Mouse (Mus musculus): ENCODE results near the gene Wnt4. TPM values are rescaled to one million over a fixed set of nuclear protein-coding genes. Genes with fewer than 3 reads are reported as not detected.

Wnt4 gene
- total RNA-seq, 2 experiments from 2014 or later, result 39.5 to 53.0 TPM

- DNase-seq, result no peak
These were observed 1.1 kb downstream of the Wnt4 start for GRCm38 (mm10) chr4:137278144-137279040.

DNA sequence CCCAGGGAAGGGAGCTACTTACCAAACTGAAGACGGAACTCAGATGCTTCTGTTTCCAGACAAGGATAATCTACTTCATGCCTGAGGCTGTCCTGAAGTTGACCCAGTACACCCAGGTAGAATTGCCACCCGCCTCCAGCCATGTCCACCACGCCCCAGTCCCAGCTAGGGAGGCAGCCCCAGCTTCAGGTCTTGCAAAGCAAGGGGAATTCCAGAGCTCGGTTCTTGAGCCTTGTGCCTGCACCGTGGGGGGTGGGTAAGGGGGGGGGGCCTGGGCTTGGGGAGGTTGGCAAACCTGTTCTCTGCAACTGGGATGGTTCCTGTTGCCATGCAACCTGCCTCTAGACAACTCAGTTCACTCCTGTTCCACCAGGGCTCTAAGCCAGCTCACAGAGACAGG, 2.1 kb downstream of the Wnt4 start:
- DNase-seq, result no peak

GRCm38 (mm10) chr4:137281273-137281672, 4.0 kb downstream of the Wnt4 start:
- DNase-seq, result no peak

GRCm38 (mm10) chr4:137282122-137282521, 4.8 kb downstream of the Wnt4 start:
- DNase-seq, result no peak

DNA sequence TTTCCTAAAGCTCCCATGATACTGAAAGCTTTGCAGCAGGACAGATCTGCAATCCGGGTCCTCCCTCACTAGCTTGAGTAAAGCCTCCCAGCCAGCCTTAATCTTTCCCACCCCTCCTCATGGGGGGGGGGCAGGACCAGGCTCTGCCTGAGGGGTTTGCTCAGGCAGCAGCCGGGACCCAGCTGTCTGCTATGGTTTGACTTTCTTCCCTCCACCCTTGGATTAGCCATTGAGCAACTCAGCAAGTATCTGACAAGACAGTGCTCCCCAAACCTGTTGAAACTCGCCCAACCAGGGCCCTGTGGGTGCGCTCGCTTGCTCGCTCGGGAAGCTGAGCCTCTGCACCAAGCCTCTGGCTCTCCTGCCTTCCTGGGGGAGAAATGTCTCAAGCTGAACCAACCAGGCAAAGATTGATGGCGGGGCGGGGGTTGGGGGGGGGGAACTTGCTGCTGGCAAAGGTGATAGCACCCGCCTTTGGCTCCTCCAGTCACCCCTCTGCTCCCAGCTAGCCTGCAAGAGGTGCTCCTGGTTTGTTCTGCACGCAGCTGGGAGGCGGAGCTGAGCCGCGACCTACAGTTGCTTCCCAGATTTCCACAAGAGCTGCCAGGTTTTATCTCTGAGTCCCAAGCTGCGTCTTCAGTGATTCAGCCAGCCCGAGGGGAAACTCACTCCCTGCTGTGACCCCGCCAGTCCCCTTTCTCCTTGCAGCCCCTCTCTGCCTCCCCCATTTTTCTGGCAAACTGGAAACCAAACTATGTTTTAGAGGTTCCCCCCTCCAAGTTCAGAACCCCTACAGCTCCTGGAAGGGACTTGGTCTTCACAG, 5.5 kb downstream of the Wnt4 start:
- peak; percentile 71 for DNase-seq

GRCm38 (mm10) chr4:137283407-137283732, 6.1 kb downstream of the Wnt4 start:
- peak; percentile 32 for DNase-seq

DNA sequence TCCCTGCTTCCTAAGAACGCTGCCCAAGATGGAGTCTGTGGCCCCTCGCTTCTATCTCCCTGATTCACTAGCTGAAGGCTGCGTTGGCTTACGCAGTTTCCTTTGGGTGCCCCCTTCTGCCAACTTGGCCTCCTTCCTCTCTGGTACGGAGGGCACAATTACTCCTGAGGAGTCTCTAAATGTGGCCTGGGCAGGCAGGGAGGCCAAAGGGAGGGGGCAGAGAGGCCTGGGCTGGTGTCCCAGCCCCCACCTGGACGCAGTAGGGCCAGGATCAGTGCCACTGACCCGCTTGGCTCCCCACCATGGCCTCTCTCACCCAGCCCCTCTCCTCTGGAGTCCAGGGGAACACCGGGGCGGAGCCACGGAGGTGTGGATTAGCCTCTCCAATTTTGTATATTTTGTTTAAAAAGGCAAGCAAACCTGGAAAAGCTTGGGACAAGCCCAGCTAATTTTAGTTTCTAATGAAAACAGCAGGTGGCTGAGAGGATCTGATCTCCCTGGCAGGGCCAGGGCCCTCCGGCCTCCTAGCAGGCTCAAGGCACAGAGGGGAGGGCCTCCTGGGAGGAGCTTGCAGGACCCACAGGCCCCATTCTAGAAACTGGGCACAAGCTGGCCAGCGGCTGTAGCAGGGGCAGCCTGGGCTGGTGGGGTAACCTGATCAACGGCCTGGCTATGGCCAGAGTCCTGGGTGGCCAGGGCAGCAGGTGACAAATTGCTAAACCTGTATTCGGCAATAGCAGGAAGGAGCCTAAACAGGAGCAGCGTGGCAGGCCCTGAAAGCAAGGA, 8.8 kb downstream of the Wnt4 start:
- no peak for DNase-seq

DNA sequence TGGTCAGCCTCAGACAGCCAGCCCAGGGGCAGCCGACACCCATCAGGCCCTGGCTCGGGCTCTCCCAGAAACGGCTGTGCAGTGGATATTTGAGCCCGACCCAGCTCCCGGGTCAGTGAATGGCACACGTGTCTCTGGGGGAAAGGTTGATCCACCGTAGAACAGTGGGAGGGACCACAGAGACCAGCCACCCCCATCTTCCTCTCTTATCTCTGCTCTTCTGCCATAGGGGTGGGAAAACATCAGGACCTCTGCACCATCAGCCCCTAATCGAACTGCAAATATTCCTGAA, 9.3 kb downstream of the Wnt4 start:
- DNase-seq, result no peak

- DNase-seq, result peak; percentile 77
These were observed 9.9 kb downstream of the Wnt4 start for GRCm38 (mm10) chr4:137287206-137287605.

GRCm38 (mm10) chr4:137287818-137288217, 10.5 kb downstream of the Wnt4 start:
- peak; percentile 81 for DNase-seq

GRCm38 (mm10) chr4:137289701-137290100, 12.4 kb downstream of the Wnt4 start:
- DNase-seq, result no peak

GRCm38 (mm10) chr4:137290250-137290649, 13.0 kb downstream of the Wnt4 start:
- no peak for DNase-seq

DNA sequence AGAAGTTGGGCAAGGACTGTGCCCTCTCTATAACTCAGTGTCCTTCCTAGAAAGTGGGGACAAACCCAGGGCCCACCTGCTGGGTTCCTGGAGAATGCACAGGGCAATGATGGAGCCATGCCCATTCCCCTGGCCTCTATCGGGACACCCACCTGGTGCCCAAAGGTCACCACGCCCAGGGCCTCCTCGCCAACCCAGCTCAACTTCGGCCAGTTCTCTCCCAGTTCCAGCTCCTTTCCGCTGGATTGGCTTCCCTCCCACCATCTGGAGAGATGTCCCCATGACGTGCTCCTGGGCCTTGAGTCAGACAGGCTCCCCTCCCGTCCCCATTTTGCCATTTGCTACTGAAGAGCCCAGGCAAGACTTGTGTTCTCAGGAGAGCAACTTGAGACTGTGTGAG, 15.3 kb downstream of the Wnt4 start:
- no peak for DNase-seq

DNA sequence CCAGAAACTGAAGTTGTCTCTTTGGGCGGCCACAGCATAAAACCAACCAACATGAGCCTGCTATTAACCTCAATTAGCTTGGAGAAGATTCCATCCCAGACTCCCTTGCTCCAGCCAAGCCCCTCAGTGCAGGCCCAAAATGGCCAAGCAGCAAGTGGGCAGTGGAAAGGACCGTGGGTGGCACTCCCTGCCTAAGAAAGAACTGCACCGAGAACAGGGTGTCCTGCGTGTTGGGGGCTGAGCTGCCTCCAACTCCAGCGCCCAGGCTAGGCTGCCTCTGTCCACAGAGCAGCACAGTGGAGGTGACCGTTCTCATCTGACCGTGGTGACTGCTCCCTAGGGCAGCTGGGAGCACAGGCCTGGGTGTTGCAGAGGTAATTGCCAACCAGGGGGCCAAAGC, 16.7 kb downstream of the Wnt4 start:
- no peak for DNase-seq

- no peak for DNase-seq
These were observed 17.2 kb downstream of the Wnt4 start for GRCm38 (mm10) chr4:137294474-137294873.

DNA sequence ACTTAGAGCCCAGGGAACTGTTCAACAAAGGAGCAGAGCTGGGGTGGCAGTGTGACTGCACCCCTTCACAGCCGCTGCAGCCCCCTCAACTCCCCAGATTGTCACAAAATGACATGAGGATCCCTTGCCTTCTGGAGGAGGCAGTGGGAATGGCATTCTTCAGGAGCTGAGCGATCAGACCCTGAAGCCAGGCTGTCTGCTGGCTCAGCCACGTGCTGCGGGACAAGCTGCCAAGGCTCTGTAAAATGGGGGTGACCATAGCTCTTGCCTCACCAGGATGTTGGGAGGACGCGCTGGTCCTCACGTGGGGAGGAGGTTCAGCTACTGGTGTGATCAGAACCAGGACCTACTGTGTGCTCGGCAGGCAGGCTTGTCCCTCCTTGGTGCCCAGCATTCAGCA, 17.7 kb downstream of the Wnt4 start:
- DNase-seq, result no peak

- DNase-seq, result no peak
These were observed 20.3 kb downstream of the Wnt4 start for GRCm38 (mm10) chr4:137297611-137298010.

- no peak for DNase-seq
These were observed 21.1 kb downstream of the Wnt4 start for GRCm38 (mm10) chr4:137298406-137298805.

GRCm38 (mm10) chr4:137300227-137300626, 22.9 kb downstream of the Wnt4 start:
- DNase-seq, result no peak

DNA sequence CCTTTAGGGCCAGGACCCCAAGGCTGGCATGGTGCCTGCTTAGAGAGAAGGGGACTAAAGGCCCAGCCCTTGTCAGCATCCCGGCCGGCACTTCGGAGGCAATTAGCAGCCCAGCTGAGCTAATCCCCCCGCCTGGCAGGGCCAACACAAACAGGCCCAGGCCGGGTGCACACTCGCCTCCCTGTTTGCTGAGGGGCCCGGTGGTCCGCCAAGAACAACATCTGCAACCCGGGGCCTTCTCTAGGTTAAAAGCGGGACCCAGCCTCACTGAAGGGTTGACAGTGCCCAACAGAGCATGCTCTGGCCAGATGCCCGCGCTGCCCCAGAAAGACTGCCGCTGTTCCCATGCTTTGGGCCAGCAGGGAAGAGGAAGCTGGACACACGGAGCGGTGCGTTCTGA, 24.3 kb downstream of the Wnt4 start:
- DNase-seq, result peak; percentile 28

GRCm38 (mm10) chr4:137304106-137304505, 26.8 kb downstream of the Wnt4 start:
- DNase-seq, result no peak

GRCm38 (mm10) chr4:137305066-137305465, 27.8 kb downstream of the Wnt4 start:
- no peak for DNase-seq
